Mouse (Mus musculus): Measurements from ENCODE around the gene Bcor.

DNA sequence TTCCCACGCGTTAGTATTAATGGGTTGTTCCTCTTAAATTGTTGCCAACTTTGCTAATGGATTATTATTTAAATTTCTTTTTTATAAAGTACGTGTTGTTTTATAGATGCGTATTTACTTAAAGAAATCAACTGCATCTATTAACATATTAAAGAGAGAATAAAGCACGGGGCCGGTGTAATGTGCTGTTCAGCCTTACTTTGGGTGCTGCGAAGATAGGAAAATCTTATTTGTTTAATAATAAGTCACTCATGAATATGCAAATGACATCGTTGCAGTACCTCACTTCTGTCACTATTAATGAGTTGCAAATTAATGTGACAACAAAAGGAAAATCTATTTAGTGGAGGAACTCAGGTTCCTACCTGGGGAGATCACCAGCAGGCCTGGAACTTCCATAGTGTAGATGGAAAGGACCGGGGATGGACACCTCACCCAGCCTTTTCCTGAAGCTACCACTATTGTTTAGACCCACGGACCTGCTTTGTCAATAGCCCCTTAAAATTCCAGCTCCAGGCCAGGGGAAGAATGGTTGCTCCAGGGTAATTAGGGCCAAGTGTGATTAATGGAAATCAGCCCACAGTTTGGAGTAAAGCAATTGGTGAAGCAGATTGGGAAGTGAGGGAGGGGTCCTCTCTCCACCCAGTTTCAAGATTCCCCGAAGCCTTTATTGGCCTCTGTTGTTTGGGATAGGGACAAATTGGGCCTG, 152.2 kb downstream of the Bcor start:
- TF ChIP-seq ZNF384 (IDR thresholded peaks at IDR 0.05; ENCODE audit: low read depth, low read length) (no peak), TCF12 (IDR thresholded peaks at IDR 0.05; ENCODE audit: low read depth, low read length) (no peak), ZC3H11A (IDR thresholded peaks at IDR 0.05; ENCODE audit: low read depth, low read length) (no peak), MEF2A (IDR thresholded peaks at IDR 0.05; ENCODE audit: extremely low read depth, insufficient replicate concordance, low read depth, low read length, poor library complexity, severe bottlenecking) (no peak), E2F4 (IDR thresholded peaks at IDR 0.05; ENCODE audit: borderline replicate concordance, low read depth, low read length) (no peak), POLR2A (IDR thresholded peaks at IDR 0.05; ENCODE audit: control insufficient read depth in 1 of 2, insufficient read depth in 1 of 2, low read depth in 1 of 2, low read length in 2 of 2, poor library complexity in 1 of 2) (no peak), MXI1 (IDR thresholded peaks at IDR 0.05; ENCODE audit: low read depth, low read length) (no peak)
